Mouse (Mus musculus) neural tube, embryonic 12.5 days (tissue): ENCODE results near the gene Prkag1. TPM values are rescaled to one million over a fixed set of nuclear protein-coding genes. Genes with fewer than 3 reads are reported as not detected.

Experiments
- ATAC-seq: fragments of 200-750 bp; cut with Nextera tagmentation; 2 replicates; pipeline ENCODE4 v1.8.0; 2017; ENCODE audit warnings: low read depth, mild to moderate bottlenecking, moderate TSS enrichment, moderate library complexity; ENCODE audit not compliant: low FRiP score
- H3K27ac ChIP-seq: fragments of 300-500 bp; sonication (generic); 2 replicates; pipeline ENCODE4 v1.5.1; 2016
- H3K27me3 ChIP-seq: fragments of 300-500 bp; sonication (generic); replicated peaks from 2 replicates; pipeline ENCODE4 v1.6.1; 2016; ENCODE audit warnings: mild to moderate bottlenecking
- H3K36me3 ChIP-seq: fragments of 300-500 bp; sonication (generic); 2 replicates; pipeline ENCODE4 v1.6.1; 2016; ENCODE audit warnings: mild to moderate bottlenecking
- H3K4me1 ChIP-seq: fragments of 300-500 bp; sonication (generic); 2 replicates; pipeline ENCODE4 v1.6.1; 2016
- H3K4me2 ChIP-seq: fragments of 300-500 bp; sonication (generic); replicated peaks from 2 replicates; pipeline ENCODE4 v1.6.1; 2016; ENCODE audit warnings: mild to moderate bottlenecking
- H3K4me3 ChIP-seq: fragments of 300-500 bp; sonication (generic); 2 replicates; pipeline ENCODE4 v1.5.1; 2016
- H3K9ac ChIP-seq: fragments of 300-500 bp; sonication (generic); 2 replicates; pipeline ENCODE4 v1.6.1; 2016; ENCODE audit warnings: mild to moderate bottlenecking
- H3K9me3 ChIP-seq: fragments of 300-500 bp; sonication (generic); 2 replicates; pipeline ENCODE4 v1.6.1; 2016; ENCODE audit warnings: mild to moderate bottlenecking
- WGBS: fragments of 180-500 bp; shearing (Covaris S2); methylation state at CpG from one replicate; pipeline ENCODE4 v1.1.7; 2016; 5-methylcytosine and 5-hydroxymethylcytosine counted together
- polyA plus RNA-seq: library from polyadenylated mRNA; unstranded; fragments of >200 nt; fragmentation: Nextera tagmentation; extraction: Ambion mirVana; gene quantifications from 2 replicates; pipeline ENCODE4 v1.2.1, GENCODE M21; 2016

Gene Prkag1
- polyA plus RNA-seq, result 70.1 and 79.2 TPM in 2 replicates

- H3K9ac ChIP-seq, result peak within 1 kb of the TSS; percentile 79
- H3K27me3 ChIP-seq, result no peaks in the 10 kb centered on the region
- peak; percentile 95 for ATAC-seq
- under 1% methylated on average over 66 of the region's 66 CpGs for WGBS
- peaks cover 10% of the 10 kb centered on the region; the same call in 1 of the 2 replicates for H3K4me1 ChIP-seq
- H3K4me3 ChIP-seq, result peak within 1 kb of the TSS; percentile 65
- H3K4me2 ChIP-seq, result peak within 1 kb of the TSS; percentile 75
- H3K9me3 ChIP-seq, result no peaks in the 10 kb centered on the region
- H3K27ac ChIP-seq, result peak within 1 kb of the TSS; percentile 46
- peaks cover 30% of the 10 kb centered on the region for H3K36me3 ChIP-seq
Measured at GRCm38 (mm10) chr15:98830736-98831683, at the start of gene Prkag1. Gene Prkag1, minus strand, starts transcription at chr15:98831521.

DNA sequence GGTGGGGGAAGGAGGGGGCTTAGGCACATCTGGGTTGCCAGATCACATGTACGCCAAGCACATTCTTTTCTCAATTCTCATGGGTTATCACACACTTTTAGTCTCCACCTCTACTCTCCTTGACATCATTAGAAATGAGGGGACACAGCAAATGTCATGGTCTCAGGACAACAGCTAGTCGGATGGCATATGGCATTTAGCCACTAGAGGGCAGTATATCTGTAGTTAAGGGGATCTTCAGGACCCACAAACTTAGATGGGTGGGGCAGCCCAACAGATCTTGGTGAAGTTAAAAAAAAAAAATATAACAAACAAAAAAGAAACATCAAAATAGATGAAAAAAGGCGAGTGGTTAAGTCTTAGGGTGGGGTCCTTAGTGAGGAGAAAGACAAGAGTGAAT is 46.0 kb upstream of the Prkag1 start:
- peaks cover 5% of the 10 kb centered on the region for H3K4me1 ChIP-seq
- H3K27ac ChIP-seq, result no peak overlapping the region
- H3K4me3 ChIP-seq, result no peak overlapping the region
- no peaks in the 10 kb centered on the region for H3K27me3 ChIP-seq
- H3K9ac ChIP-seq, result no peak overlapping the region
- no peak for ATAC-seq
- H3K9me3 ChIP-seq, result no peaks in the 10 kb centered on the region
- H3K36me3 ChIP-seq, result no peaks in the 10 kb centered on the region
- 21% methylated on average over 3 of the region's 3 CpGs for WGBS
- H3K4me2 ChIP-seq, result no peak overlapping the region

DNA sequence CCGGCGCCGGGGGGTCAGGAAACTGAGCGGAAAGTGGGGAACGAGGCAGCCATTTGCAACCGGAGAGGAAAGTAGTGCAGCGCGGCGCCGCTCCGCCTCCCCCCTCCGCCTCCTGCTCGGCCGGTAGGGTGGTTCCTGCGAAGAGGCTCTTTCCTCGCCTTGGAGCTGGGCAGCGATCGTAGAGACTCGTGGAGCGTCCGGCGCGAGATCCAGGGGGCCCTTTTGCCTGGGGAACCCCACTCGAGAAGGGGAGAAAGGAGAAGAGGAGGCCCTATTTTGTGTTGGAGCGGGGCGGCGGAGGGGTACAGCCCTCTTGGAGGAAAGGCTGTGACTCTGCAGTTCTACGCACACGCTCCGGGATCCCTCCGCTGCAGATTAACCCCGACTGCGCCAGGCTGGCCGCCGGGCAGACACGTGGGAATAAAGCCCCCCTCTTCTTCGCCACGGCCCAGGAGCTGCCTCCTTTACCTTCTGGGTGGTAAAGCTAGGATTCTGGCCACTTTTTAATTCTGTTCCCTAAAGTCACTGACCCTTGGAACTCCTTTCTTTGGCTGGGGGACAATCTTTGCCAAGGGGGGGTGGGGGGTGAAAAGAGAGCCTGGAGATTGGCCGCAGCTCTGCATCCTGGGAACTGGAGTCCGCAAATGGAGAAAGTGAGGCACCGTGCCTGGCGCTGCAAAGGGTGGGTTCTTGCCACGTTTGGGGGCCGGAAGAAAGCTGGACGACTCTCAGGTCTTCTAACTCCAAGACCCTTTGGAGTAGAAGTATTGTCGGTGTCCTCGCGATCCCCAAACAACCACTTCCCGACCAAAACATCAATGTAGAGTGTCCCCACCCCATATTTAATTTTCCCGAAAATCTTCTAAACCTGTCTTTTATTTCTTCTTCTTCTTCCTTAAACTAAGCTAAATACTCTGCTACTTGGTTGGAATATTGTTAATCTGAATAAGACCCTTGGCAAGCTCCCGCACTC is 40.9 kb upstream of the Prkag1 start:
- Histone ChIP-seq H3K27me3 (no peaks in the 10 kb centered on the region), H3K9ac (peak overlapping the region; percentile 99), H3K4me1 (peaks cover 35% of the 10 kb centered on the region), H3K36me3 (no peaks in the 10 kb centered on the region), H3K9me3 (no peaks in the 10 kb centered on the region), H3K27ac (peak overlapping the region; percentile 95), H3K4me3 (peak overlapping the region; percentile 99), H3K4me2 (peak overlapping the region; percentile 97)
- ATAC-seq, result peak; percentile 87
- WGBS, result 2% methylated on average over 51 of the region's 51 CpGs

- Histone ChIP-seq H3K27ac (peak within 1 kb of the TSS; percentile 95), H3K9me3 (no peaks in the 10 kb centered on the region), H3K36me3 (peaks cover 3% of the 10 kb centered on the region), H3K27me3 (no peaks in the 10 kb centered on the region), H3K4me3 (peak within 1 kb of the TSS; percentile 99), H3K4me2 (peak within 1 kb of the TSS; percentile 97), H3K9ac (peak within 1 kb of the TSS; percentile 99), H3K4me1 (peaks cover 35% of the 10 kb centered on the region)
- ATAC-seq, result peak; percentile 45
- WGBS, result under 1% methylated on average over 89 of the region's 94 CpGs
Measured at GRCm38 (mm10) chr15:98871070-98871915, 40.0 kb upstream of the Prkag1 start, which contains the start of gene Kmt2d. Gene Kmt2d, minus strand, starts transcription at chr15:98871204.

GRCm38 (mm10) chr15:98870179-98871069 is 39.1 kb upstream of the Prkag1 start:
- ATAC-seq, result no peak
- Histone ChIP-seq H3K27ac (no peak overlapping the region), H3K27me3 (no peaks in the 10 kb centered on the region), H3K36me3 (peaks cover 12% of the 10 kb centered on the region), H3K9me3 (no peaks in the 10 kb centered on the region), H3K4me3 (peak overlapping the region; percentile 99), H3K4me1 (peaks cover 35% of the 10 kb centered on the region), H3K4me2 (peak overlapping the region; percentile 97), H3K9ac (peak overlapping the region; percentile 99)
- under 1% methylated on average over 16 of the region's 16 CpGs for WGBS

DNA sequence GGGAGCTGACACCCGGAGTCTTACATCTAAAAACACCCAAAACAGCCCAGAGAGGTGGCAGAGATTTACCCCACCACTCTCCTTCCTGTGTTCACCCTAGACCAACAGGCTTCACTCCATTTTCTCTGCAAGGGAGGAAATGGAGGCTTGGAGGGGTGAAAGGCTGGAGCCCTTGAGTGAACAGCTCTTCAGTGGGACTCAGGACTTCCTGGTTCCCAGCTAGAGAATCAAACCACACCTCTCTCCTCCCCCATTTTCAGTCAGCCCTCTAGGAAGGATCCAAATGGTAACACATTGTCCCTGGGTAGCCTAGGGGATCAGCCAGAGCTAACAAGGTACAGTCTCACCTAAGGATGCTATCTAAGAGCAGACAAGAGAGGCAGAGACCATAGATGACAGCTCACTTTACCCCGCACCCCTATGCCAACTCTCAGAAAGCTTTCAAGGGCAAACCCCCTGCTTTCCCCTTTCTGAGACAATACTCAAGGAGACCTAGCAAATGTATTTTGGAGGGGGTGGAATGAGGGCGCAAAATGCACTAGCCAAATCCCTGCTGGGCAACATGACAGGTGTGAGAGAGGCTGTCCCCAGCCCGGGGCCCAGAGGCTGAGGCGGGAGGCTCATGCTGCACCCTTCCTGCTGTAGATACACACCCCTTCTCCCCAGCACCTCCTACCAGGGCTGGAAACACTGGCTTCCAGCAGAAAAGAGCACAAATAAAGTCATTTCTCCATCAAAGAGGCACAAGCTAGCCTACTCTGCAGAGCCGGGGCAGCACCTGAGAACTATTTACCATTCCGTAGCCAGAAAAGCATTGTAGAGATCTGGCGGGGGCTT is 38.2 kb upstream of the Prkag1 start:
- WGBS, result 16% methylated on average over 8 of the region's 8 CpGs
- Histone ChIP-seq H3K4me3 (peak overlapping the region; percentile 99), H3K27ac (no peak overlapping the region)

GRCm38 (mm10) chr15:98868346-98869063 is 37.2 kb upstream of the Prkag1 start:
- no peaks in the 10 kb centered on the region for H3K9me3 ChIP-seq
- peak overlapping the region; percentile 99 for H3K4me3 ChIP-seq
- peaks cover 31% of the 10 kb centered on the region for H3K36me3 ChIP-seq
- no peak for ATAC-seq
- H3K27me3 ChIP-seq, result no peaks in the 10 kb centered on the region
- WGBS, result 46% methylated on average over 11 of the region's 11 CpGs
- H3K9ac ChIP-seq, result peak overlapping the region; percentile 99
- peaks cover 35% of the 10 kb centered on the region for H3K4me1 ChIP-seq
- H3K27ac ChIP-seq, result no peak overlapping the region
- H3K4me2 ChIP-seq, result peak overlapping the region; percentile 97

More for the DNA sequence above, 38.2 kb upstream of the Prkag1 start:
- Histone ChIP-seq H3K27me3 (no peaks in the 10 kb centered on the region), H3K9me3 (no peaks in the 10 kb centered on the region), H3K4me1 (peaks cover 35% of the 10 kb centered on the region), H3K36me3 (peaks cover 21% of the 10 kb centered on the region), H3K9ac (peak overlapping the region; percentile 99), H3K4me2 (peak overlapping the region; percentile 97)
- no peak for ATAC-seq

- Histone ChIP-seq H3K27me3 (no peaks in the 10 kb centered on the region), H3K4me2 (peak overlapping the region; percentile 97), H3K4me3 (no peak overlapping the region)
Measured at GRCm38 (mm10) chr15:98867321-98867720, 36.0 kb upstream of the Prkag1 start.

DNA sequence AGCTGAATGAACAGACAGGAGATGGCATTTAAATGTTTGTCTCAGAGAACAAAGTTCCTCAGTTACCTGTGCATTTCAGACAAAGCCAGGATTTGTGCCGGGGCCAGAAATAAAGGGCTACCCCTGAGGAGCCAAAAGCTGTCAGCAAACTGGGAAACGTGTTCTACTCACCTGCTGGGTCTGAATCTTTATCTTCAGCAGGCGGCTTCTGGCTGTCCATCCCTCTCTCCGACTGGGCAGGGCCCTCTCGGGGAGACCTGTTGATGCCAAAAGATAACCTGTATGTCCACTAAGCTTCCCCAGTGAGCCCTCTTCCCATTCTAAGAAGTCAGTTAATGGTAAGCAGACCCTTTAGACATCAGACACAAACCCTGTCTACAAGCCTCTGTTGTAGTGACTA is 35.2 kb upstream of the Prkag1 start:
- Histone ChIP-seq H3K36me3 (peaks cover 51% of the 10 kb centered on the region), H3K4me3 (no peak overlapping the region), H3K4me2 (no peak overlapping the region), H3K4me1 (peaks cover 35% of the 10 kb centered on the region), H3K9me3 (no peaks in the 10 kb centered on the region), H3K27me3 (no peaks in the 10 kb centered on the region), H3K27ac (no peak overlapping the region), H3K9ac (no peak overlapping the region)
- no peak for ATAC-seq
- 89% methylated on average over 5 of the region's 5 CpGs for WGBS

More at GRCm38 (mm10) chr15:98867321-98867720, 36.0 kb upstream of the Prkag1 start:
- no peak overlapping the region for H3K9ac ChIP-seq
- ATAC-seq, result no peak
- WGBS, result 81% methylated on average over 6 of the region's 6 CpGs
- H3K9me3 ChIP-seq, result no peaks in the 10 kb centered on the region
- H3K27ac ChIP-seq, result no peak overlapping the region
- H3K4me1 ChIP-seq, result peaks cover 35% of the 10 kb centered on the region
- peaks cover 43% of the 10 kb centered on the region for H3K36me3 ChIP-seq
